In genomic region chr2:172863469-172863856, GRCm38 (mm10) we compare ENCODE assay signal across 9 mouse cellular contexts.
A peak's percentile ranks its signal among the peaks of the same experiment; 100 is the strongest.
DNase-seq lines count a peak whose midpoint lies in the region; ATAC-seq and TF ChIP-seq lines count a peak whose summit lies in the region.
"Had no signal": no experiment of that assay in that cellular context is flagged by ENCODE, and none has a peak within 500 bp of the region (broad histone marks: within the 10 kb centered on the region; RNA-seq: fewer than 3 reads in every experiment).

No protein-coding gene starts in this region.

- H3K4me1 ChIP-seq in heart, embryonic 14.5 days (ENCODE audit: control insufficient read depth in 2 of 2, insufficient read depth in 2 of 2, low read length in 2 of 2), result peaks cover 72 to 74% of the 10 kb centered on the region in 2 experiments
- H3K4me1 ChIP-seq in intestine, postnatal 0 days (replicated peaks; ENCODE audit: control insufficient read depth, insufficient read depth, low read length), result no peaks in the 10 kb centered on the region; the same call in 1 of the 2 replicates
- peaks cover 31% of the 10 kb centered on the region for H3K4me1 ChIP-seq in stomach, embryonic 15.5 days
- H3K4me1 ChIP-seq: liver, embryonic 15.5 days had no signal

- peak overlapping the region; percentile 45 for H3K9ac ChIP-seq in heart, embryonic 14.5 days (ENCODE audit: low read length)
- H3K9ac ChIP-seq in intestine, postnatal 0 days (ENCODE audit: low read depth, low read length), result no peak overlapping the region
- no peak overlapping the region for H3K9ac ChIP-seq in stomach, embryonic 15.5 days
- H3K9ac ChIP-seq: liver, embryonic 15.5 days had no signal

- H3K27me3 ChIP-seq in heart, embryonic 14.5 days (ENCODE audit: control insufficient read depth, insufficient read depth, low read length), result no peaks in the 10 kb centered on the region
- no peaks in the 10 kb centered on the region for H3K27me3 ChIP-seq in intestine, postnatal 0 days (replicated peaks; ENCODE audit: control insufficient read depth, insufficient read depth, low read length)
- H3K27me3 ChIP-seq in stomach, embryonic 15.5 days (replicated peaks), result no peaks in the 10 kb centered on the region

- DNase-seq in heart, postnatal 25 days (ENCODE audit: low spot score), result no peak
- DNase-seq in right cerebral cortex, adult 18-20 months, result peak; percentile 39
- no peak for DNase-seq in right cerebral cortex, postnatal 10 days (ENCODE audit: low spot score in 2 of 2)
- DNase-seq in adrenal gland, adult 8-10 months, result no peak

- no peak for ATAC-seq in heart, embryonic 14.5 days (ENCODE audit: insufficient number of reproducible peaks, insufficient read depth, low FRiP score, low read depth)
- ATAC-seq in intestine, postnatal 0 days, result no peak; the same call in 1 of the 2 replicates
- ATAC-seq in stomach, embryonic 15.5 days (ENCODE audit: insufficient read depth, low FRiP score, low read depth), result no peak
- ATAC-seq in inflammation-experienced regulatory T-cells, adult 6 months, result no peak

- intact Hi-C loops in heart, postnatal 25 days (cut with DNase I), result no loop called here

- H3K9me3 ChIP-seq in heart, embryonic 14.5 days (ENCODE audit: control insufficient read depth, low read length), result peaks cover 3% of the 10 kb centered on the region; the same call in 1 of the 2 replicates
- H3K9me3 ChIP-seq in intestine, postnatal 0 days (ENCODE audit: control insufficient read depth), result no peaks in the 10 kb centered on the region
- H3K9me3 ChIP-seq in stomach, embryonic 15.5 days, result no peaks in the 10 kb centered on the region
- H3K9me3 ChIP-seq: liver, embryonic 15.5 days had no signal

- H3K4me2 ChIP-seq in heart, embryonic 14.5 days (ENCODE audit: low read length), result peak overlapping the region; percentile 56
- peak overlapping the region; percentile 52 for H3K4me2 ChIP-seq in intestine, postnatal 0 days (replicated peaks; ENCODE audit: low read depth)
- peak overlapping the region; percentile 54 for H3K4me2 ChIP-seq in stomach, embryonic 15.5 days
- H3K4me2 ChIP-seq: liver, embryonic 15.5 days had no signal

- no peak for TF ChIP-seq CTCF in intestine, postnatal 0 days (IDR thresholded peaks at IDR 0.05; ENCODE audit: low read depth)

- peaks cover under 1% of the 10 kb centered on the region; the same call in 1 of the 2 replicates for H3K36me3 ChIP-seq in heart, embryonic 14.5 days (ENCODE audit: control insufficient read depth, insufficient read depth, low read length)
- no peaks in the 10 kb centered on the region for H3K36me3 ChIP-seq in intestine, postnatal 0 days (ENCODE audit: control insufficient read depth, insufficient read depth)
- 0 out of 2 replicates have a peak, but pooled peaks cover 5% of the 10 kb centered on the region for H3K36me3 ChIP-seq in stomach, embryonic 15.5 days
- H3K36me3 ChIP-seq: liver, embryonic 15.5 days had no signal

- H3K27ac ChIP-seq in heart, embryonic 14.5 days (replicated peaks in 1 of 2; ENCODE audit: control insufficient read depth in 1 of 2, insufficient read depth in 1 of 2, low read depth in 2 of 2, low read length in 2 of 2), result peak overlapping the region; percentile 91 to 93
- H3K27ac ChIP-seq in intestine, postnatal 0 days (ENCODE audit: low read depth, low read length), result no peak overlapping the region
- peak overlapping the region; percentile 74 for H3K27ac ChIP-seq in stomach, embryonic 15.5 days
- H3K27ac ChIP-seq: liver, embryonic 15.5 days had no signal

- WGBS in heart, embryonic 14.5 days, result 31% methylated on average over 14 of the region's 14 CpGs
- 21% methylated on average over 14 of the region's 14 CpGs for WGBS in intestine, postnatal 0 days
- 26% methylated on average over 14 of the region's 14 CpGs for WGBS in stomach, embryonic 15.5 days

- H3K4me3 ChIP-seq in heart, embryonic 14.5 days (ENCODE audit: control insufficient read depth in 1 of 2, insufficient read depth in 1 of 2, low read depth in 1 of 2, low read length in 2 of 2), result 0 out of 4 replicates have a peak overlapping the region, but pooled peaks of 1 of the 2 experiments have one; percentile 3
- no peak overlapping the region; the same call in 1 of the 2 replicates for H3K4me3 ChIP-seq in intestine, postnatal 0 days (ENCODE audit: low read depth, low read length)
- H3K4me3 ChIP-seq in stomach, embryonic 15.5 days (replicated peaks), result peak overlapping the region; percentile 20
- H3K4me3 ChIP-seq: liver, embryonic 15.5 days had no signal
